Mouse (Mus musculus) heart, postnatal 36 days (tissue): ENCODE data around the gene Ptprr. TPM values are rescaled to one million over a fixed set of nuclear protein-coding genes. Genes with fewer than 3 reads are reported as not detected.

Experiments
- DNase-seq, 2 experiments: peaks; one replicate each; pipeline ENCODE4 v3.0.0; 2021 to 2022
- intact Hi-C: fragments of 180-260 bp; cut with DNase I; formaldehyde crosslinking; loops from one replicate; pipeline ENCODE4 v1.15.1; 2025
- total RNA-seq, 2 experiments: library from RNA; stranded (reverse); gene quantifications; 2 replicates each; pipeline ENCODE4 v1.2.3; 2021

Gene Ptprr
- total RNA-seq, 2 experiments from 2014 or later, result 1.9 to 2.5 TPM

- DNase-seq, result no peak
- intact Hi-C loops, result no loop called here
These were observed 173.7 kb downstream of the Ptprr start for GRCm38 (mm10) chr10:116191724-116192123.

GRCm38 (mm10) chr10:116192293-116192692 is 174.3 kb downstream of the Ptprr start:
- DNase-seq, result no peak
- intact Hi-C loops, result no loop called here

DNA sequence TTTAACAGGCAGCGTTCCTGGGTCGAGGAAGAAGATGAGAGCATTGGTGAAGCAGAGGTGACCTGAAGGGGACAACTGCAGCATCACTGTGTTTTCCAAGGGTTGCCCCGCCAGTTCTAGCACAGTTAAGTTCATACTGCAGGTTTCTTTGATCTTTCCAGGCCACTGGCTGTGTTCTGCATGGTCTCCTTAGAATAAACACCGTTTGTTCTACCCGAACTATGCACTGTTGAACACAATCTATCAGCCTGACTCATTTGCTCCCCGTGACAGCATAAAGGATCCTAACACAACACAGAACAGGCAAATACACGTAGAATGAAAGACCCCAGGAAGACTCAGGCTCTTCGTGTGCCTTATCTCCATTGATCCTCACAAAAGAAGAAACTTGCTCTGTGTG is 176.4 kb downstream of the Ptprr start:
- intact Hi-C loops, result no loop called here
- no peak for DNase-seq

DNA sequence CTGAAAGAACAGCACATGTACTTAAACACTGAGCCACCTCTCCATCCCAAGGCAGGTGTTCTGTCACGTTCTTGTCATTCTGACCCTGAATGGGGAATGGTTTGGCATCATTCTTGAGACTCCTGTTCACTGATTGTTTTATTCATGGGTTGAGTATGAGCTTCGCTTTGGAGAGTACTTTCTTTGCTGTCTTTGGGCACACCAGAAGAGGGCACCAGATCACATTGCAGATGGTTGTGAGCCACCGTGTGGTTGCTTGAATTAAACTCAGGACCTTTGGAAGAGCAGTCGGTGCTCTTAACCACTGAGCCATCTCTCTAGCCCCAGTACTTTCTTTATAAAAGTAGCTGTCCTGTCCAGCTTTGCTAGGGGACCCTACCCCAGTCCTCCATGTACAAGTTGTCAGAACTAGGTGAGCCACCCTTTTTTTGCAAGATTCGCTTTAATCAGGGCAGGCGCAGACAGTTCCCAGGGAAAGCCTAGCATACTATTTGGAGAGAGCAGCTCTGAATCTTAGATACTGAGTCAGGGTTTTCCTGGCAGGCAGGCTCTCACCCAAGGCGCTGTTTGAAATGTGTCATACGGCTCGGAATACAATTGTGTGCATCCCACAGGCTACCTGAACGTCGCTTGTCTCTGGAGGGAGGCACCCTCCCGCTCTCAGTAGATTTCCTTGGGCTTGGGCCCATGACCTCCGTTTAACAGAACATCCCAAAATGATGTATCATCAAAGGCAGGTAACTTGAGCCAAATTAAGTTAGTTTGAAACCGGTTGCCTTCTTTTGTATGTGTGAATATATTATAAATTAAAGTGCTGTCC is 178.8 kb downstream of the Ptprr start:
- intact Hi-C loops, result loop anchor here (2.0 to 5.0 kb wide), 3 partner anchors 112 to 780 kb away; no protein-coding TSS in a partner anchor
- no peak for DNase-seq

- DNase-seq, result no peak
- intact Hi-C loops, result loop anchor here (2.0 to 5.0 kb wide), 3 partner anchors 113 to 780 kb away; no protein-coding TSS in a partner anchor
These were observed 179.5 kb downstream of the Ptprr start for GRCm38 (mm10) chr10:116197416-116197939.

DNA sequence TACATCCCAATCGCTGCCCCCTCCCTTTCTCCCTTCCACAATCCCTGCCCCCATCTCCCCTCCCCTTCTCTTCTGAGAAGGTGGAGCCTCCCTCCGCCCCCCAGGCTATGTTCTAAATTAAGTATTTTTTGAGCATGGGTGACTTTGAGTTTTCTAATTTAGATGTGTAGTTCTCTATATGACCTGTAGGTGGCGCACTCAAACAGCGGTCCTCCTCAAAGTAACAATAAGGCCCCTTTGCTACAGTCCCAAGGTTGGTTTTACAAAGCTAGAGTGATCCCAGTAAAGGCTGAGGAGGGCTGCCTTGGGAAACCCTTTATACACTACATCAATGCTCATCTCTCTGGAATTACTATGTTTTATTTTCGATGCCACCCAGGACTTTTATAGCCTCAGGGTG is 181.0 kb downstream of the Ptprr start:
- no peak for DNase-seq
- intact Hi-C loops, result loop anchor here (2.0 to 5.0 kb wide), 3 partner anchors 648 to 874 kb away; no protein-coding TSS in a partner anchor

DNA sequence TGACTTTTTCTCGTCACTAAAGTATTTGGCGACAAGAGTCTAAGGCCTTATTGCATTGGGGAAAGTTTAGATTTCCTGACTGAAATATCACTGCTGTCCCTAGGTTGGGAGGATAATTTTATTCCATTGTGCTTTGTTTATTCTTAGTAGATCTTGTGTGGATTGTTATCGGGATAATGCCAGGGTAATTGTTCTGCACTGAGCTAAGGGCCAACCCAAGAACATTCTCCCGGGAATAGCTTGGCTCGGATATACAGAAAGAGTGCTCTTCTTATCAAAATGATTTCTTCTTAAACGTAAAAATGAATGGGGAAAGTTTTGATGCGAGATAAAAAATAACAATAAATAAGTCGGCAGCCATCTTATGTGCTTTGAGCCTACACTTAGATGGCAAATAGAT is 183.5 kb downstream of the Ptprr start:
- DNase-seq, result no peak
- intact Hi-C loops, result loop anchor here (10.0 kb wide), 2 partner anchors 383 to 573 kb away; partner anchors contain the start of gene Cnot2

DNA sequence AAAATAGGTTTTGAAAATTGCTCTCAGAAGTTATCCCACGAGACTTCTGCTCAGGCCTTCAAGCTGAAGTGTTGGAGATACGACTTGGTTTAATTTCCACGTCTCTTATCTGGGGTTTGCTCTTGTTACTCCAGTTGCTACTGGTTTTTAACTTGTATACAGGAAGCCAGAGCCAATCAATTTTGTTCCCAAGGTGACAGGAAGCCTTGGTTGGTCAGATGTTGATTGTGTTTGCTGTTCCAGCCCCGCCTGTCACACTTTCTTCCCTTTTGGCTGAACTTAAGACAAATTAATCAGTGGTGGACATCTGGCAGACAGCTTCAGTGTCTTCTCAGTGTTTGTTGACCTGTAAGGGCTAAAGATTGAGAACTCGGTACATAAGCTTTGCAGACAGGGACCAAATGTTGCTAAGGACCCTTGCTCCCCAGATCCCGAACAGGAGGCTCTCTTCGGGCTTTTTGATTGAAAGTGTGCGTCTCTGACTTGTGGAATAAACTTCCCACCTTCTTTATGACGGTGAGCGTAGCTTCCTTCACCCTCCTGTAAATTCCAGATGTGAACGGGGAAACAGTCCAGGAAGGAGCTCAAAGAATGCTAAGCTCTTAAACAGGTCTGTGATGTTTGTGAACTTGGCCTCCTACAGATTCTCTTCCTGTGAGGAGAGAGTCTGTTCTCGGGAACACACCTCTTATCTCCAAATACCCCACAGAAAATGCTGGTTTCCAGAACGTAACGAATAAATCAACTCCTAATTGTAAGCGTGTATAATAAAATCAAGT is 187.8 kb downstream of the Ptprr start:
- peak; percentile 38 to 55 for DNase-seq
- intact Hi-C loops, result loop anchor here (1.0 to 10.0 kb wide), 5 partner anchors 47 to 569 kb away; partner anchors contain the start of gene Cnot2

- DNase-seq, result peak in 1 of 2 experiments; percentile 15
- intact Hi-C loops, result loop anchor here (1.0 to 10.0 kb wide), 5 partner anchors 46 to 568 kb away; partner anchors contain the start of gene Cnot2
These were observed 188.4 kb downstream of the Ptprr start for GRCm38 (mm10) chr10:116206449-116206848.

DNA sequence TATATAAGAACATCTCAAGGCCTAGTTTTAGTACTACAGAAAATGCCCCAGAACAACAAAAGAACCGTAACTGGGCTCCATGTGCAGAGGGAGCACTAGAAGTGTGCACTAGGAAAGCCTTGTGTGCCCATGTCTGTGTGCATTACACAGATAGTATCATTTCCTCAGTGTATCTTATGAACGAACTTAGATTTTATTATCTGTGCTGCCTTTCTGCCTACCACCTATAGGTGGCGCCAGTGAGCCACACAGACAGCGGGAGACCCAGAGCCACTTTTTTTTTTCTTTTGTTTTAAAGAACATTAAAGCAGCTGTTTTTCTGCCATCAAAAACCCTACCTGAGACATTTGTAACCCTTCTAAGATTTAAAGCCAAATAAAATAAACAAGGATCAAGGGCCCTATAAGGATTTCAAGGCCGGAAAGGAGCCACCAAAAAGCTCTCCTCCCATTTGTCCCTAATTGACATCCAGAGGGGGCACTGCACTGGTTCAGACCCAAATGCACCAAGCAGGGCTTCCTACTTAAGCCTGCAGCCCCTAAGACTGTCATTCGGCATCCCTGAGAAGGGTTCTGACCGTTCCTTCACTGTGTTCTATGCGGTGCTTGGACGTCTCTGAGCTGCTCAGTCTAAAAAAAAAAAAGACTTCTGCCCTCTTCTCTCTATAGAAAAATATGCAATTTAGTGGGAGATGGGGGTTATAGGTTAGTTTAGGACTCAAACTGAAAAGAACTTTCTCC is 190.1 kb downstream of the Ptprr start:
- intact Hi-C loops, result loop anchor here (2.0 to 10.0 kb wide), 4 partner anchors 44 to 567 kb away; partner anchors contain the start of gene Cnot2
- DNase-seq, result peak; percentile 49 to 62

DNA sequence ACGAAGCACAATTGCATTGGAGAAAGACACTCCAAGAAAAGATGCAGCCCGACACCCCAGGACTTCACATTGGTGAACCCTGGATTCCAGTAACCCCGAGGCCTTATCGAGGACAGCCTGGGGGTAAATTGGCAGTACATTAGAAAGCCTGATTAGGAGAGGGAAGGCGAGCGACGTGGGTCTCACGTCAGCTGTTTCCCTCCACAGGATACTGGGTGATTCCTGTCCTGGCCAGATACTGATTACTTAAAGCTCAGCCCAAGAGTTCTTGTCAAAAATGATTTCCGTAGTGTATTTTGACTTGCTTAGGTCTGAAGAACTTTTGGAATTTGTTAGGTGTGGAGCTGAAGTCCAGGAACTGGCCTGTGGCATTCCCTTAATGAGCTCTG is 190.7 kb downstream of the Ptprr start:
- peak; percentile 34 for DNase-seq
- intact Hi-C loops, result loop anchor here (2.0 to 10.0 kb wide), 4 partner anchors 44 to 566 kb away; partner anchors contain the start of gene Cnot2

GRCm38 (mm10) chr10:116212127-116212526 is 194.1 kb downstream of the Ptprr start:
- no peak for DNase-seq
- intact Hi-C loops, result no loop called here

- DNase-seq, result no peak
- intact Hi-C loops, result no loop called here
These were observed 202.5 kb downstream of the Ptprr start for GRCm38 (mm10) chr10:116220336-116221118.

DNA sequence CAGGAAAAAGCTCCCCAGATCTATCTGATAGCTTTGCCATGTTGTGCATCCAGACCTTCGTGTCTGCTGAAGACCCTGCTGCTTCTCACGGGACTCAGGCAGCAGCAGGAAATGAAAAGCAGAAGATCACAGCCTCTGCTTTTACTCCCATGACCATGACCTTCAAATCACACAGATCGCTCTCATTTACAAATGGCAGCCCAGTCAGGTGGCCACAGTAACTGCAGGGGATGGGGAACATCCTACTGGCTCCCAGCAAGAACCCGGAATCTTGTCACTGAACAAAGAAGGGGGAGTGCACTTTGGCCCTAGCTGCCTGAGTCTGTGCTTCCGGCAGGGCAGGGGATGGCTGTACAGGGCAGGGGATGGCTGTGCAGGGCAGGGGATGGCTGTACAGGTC is 217.3 kb downstream of the Ptprr start:
- intact Hi-C loops, result no loop called here
- DNase-seq, result no peak

GRCm38 (mm10) chr10:116242200-116242599 is 224.2 kb downstream of the Ptprr start:
- DNase-seq, result no peak
- intact Hi-C loops, result no loop called here

- intact Hi-C loops, result no loop called here
- no peak for DNase-seq
These were observed 225.4 kb downstream of the Ptprr start for GRCm38 (mm10) chr10:116243373-116243772.

DNA sequence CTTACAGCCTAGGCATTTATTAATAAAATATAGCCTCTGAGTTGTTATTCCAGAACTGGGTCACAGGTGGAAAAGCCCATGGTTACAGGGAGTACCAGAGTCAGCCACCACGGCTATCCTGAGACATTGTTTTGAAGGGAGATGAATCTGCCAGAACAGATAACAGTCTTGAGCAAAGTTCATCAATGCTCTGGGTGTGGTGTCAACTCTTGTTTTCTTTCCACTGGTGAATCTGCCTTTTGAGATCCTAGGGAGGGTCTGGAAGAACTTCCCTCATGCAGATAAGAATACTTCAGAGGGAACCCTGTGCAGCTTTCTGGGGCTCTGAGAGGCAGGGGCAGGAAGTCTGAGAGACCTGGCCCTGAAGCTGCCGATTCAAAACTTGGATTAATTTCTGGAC is 227.6 kb downstream of the Ptprr start:
- intact Hi-C loops, result no loop called here
- no peak for DNase-seq

- peak in 1 of 2 experiments; percentile 24 for DNase-seq
- intact Hi-C loops, result loop anchor here (5.0 kb wide), 1 partner anchor 45 kb away; no protein-coding TSS in a partner anchor
These were observed 234.7 kb downstream of the Ptprr start for GRCm38 (mm10) chr10:116252668-116253067.

GRCm38 (mm10) chr10:116253972-116254371 is 236.0 kb downstream of the Ptprr start:
- intact Hi-C loops, result loop anchor here (5.0 kb wide), 1 partner anchor 47 kb away; no protein-coding TSS in a partner anchor
- DNase-seq, result no peak
